Mouse (Mus musculus): Measurements from ENCODE around the gene Nup85.

- TF ChIP-seq CTCF (IDR thresholded peaks at IDR 0.05; ENCODE audit: low read depth, low read length) (no peak), POLR2A (IDR thresholded peaks at IDR 0.05; ENCODE audit: borderline replicate concordance, low read depth, low read length) (no peak)
Measured at GRCm38 (mm10) chr11:115515021-115515420, 49.2 kb upstream of the Nup85 start.
